ENCODE assay signal across 13 mouse cellular contexts in the genomic region with DNA sequence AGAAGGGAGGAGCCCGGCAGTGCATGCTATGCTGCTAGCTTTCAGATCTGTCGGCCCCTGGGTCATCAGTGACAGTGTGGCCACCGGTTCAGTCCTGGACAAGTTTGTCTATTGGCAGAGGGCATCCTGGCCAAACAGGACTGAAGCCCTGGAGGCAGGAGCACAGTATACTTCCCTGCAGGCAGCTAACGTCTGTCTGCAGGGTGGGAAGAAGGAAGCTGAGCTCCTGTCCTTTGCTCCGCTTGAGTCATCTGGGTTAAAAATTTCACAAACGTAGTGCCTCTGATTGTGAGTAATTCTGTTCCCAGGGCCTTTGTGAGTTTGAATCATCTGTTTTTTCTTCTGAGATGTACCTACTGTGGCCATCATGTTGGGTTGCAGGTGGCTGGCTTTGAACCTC. TPM values are rescaled to one million over a fixed set of nuclear protein-coding genes. Genes with fewer than 3 reads are reported as not detected.
DNase-seq lines count a peak whose midpoint lies in the region; ATAC-seq and TF ChIP-seq lines count a peak whose summit lies in the region.
"Had no signal": no experiment of that assay in that cellular context is flagged by ENCODE, and none has a peak within 500 bp of the region (broad histone marks: within the 10 kb centered on the region; RNA-seq: fewer than 3 reads in every experiment).

No protein-coding gene starts in this region.

- H3K9ac ChIP-seq in heart, embryonic 16.5 days (ENCODE audit: low read length) = peak overlapping the region; percentile 31; the same call in 1 of the 2 replicates
- H3K9ac ChIP-seq in intestine, postnatal 0 days (ENCODE audit: low read depth, low read length) = no peak overlapping the region
- H3K9ac ChIP-seq: liver, embryonic 15.5 days had no signal

- peak overlapping the region; percentile 30; the same call in 1 of the 2 replicates for H3K4me2 ChIP-seq in heart, embryonic 16.5 days (ENCODE audit: low read depth, low read length)
- no peak overlapping the region for H3K4me2 ChIP-seq in intestine, postnatal 0 days (replicated peaks; ENCODE audit: low read depth)
- H3K4me2 ChIP-seq: liver, embryonic 15.5 days had no signal

- TF ChIP-seq CTCF in E14TG2a.4 (conservative IDR thresholded peaks at IDR 0.05; ENCODE audit: low read length) = no peak
- no peak for TF ChIP-seq CTCF in intestine, postnatal 0 days (IDR thresholded peaks at IDR 0.05; ENCODE audit: low read depth)

- H3K4me1 ChIP-seq in heart, embryonic 16.5 days (ENCODE audit: control insufficient read depth, insufficient read depth, low read length) = peaks cover 35% of the 10 kb centered on the region
- peaks cover 81% of the 10 kb centered on the region for H3K4me1 ChIP-seq in E14TG2a.4 (replicated peaks; ENCODE audit: low read depth, low read length)
- no peaks in the 10 kb centered on the region; the same call in 1 of the 2 replicates for H3K4me1 ChIP-seq in intestine, postnatal 0 days (replicated peaks; ENCODE audit: control insufficient read depth, insufficient read depth, low read length)

- no peaks in the 10 kb centered on the region for H3K27me3 ChIP-seq in heart, embryonic 16.5 days (ENCODE audit: control insufficient read depth, insufficient read depth, low read length)
- H3K27me3 ChIP-seq in E14TG2a.4 (ENCODE audit: insufficient read depth, low read length) = no peaks in the 10 kb centered on the region
- H3K27me3 ChIP-seq in intestine, postnatal 0 days (replicated peaks; ENCODE audit: control insufficient read depth, insufficient read depth, low read length) = no peaks in the 10 kb centered on the region
- H3K27me3 ChIP-seq: liver, embryonic 15.5 days had no signal

- H3K4me3 ChIP-seq in heart, embryonic 16.5 days (ENCODE audit: low read length) = no peak overlapping the region
- H3K4me3 ChIP-seq in E14TG2a.4 (replicated peaks; ENCODE audit: low read length) = peak overlapping the region; percentile 32
- no peak overlapping the region for H3K4me3 ChIP-seq in intestine, postnatal 0 days (ENCODE audit: low read depth, low read length)
- H3K4me3 ChIP-seq: forebrain, embryonic 10.5 days; liver, embryonic 15.5 days had no signal

- DNase-seq in adrenal gland, adult (ENCODE audit: inconsistent age in 2 of 2, low spot score in 1 of 2) = peak; percentile 41 to 75
- DNase-seq in adrenal gland, adult 8-10 months = no peak
- no peak for DNase-seq in heart, postnatal 36 days
- no peak for DNase-seq in left cerebral cortex, adult 8-10 months (ENCODE audit: low spot score in 2 of 2)
- no peak for DNase-seq in cerebellum, postnatal 36 days
- DNase-seq: gastrocnemius, postnatal 14 days; thymus, adult 18-20 months had no signal

- 44% methylated on average over 6 of the region's 6 CpGs for WGBS in heart, embryonic 16.5 days
- 47% methylated on average over 6 of the region's 6 CpGs for WGBS in intestine, postnatal 0 days

- H3K36me3 ChIP-seq in heart, embryonic 16.5 days (ENCODE audit: control insufficient read depth, insufficient read depth) = peaks cover 7% of the 10 kb centered on the region; the same call in 1 of the 2 replicates
- peaks cover 43% of the 10 kb centered on the region for H3K36me3 ChIP-seq in E14TG2a.4 (ENCODE audit: insufficient read depth, low read length)
- peaks cover 14% of the 10 kb centered on the region; the same call in 1 of the 2 replicates for H3K36me3 ChIP-seq in intestine, postnatal 0 days (ENCODE audit: control insufficient read depth, insufficient read depth)
- H3K36me3 ChIP-seq: liver, embryonic 15.5 days had no signal

- intact Hi-C loops in heart, postnatal 36 days (cut with DNase I) = no loop called here

- H3K9me3 ChIP-seq in heart, embryonic 16.5 days (replicated peaks; ENCODE audit: control insufficient read depth, low read length) = no peaks in the 10 kb centered on the region
- no peaks in the 10 kb centered on the region for H3K9me3 ChIP-seq in E14TG2a.4 (ENCODE audit: low read length)
- no peaks in the 10 kb centered on the region for H3K9me3 ChIP-seq in intestine, postnatal 0 days (ENCODE audit: control insufficient read depth)
- H3K9me3 ChIP-seq: forebrain, embryonic 10.5 days; liver, embryonic 15.5 days had no signal

- H3K27ac ChIP-seq in heart, embryonic 16.5 days (ENCODE audit: low read length) = peak overlapping the region; percentile 68
- H3K27ac ChIP-seq in intestine, postnatal 0 days (ENCODE audit: low read depth, low read length) = peak overlapping the region; percentile 54; the same call in 1 of the 2 replicates
- H3K27ac ChIP-seq: forebrain, embryonic 10.5 days; liver, embryonic 15.5 days had no signal

- no peak for ATAC-seq in heart, embryonic 16.5 days (replicated peaks; ENCODE audit: extremely low read depth, insufficient read depth, low FRiP score)
- ATAC-seq in intestine, postnatal 0 days = no peak

RNA-seq across cellular contexts. Expression of gene Wrb, which starts 3.6 kb away (rescaled TPM):
- 10 to 100 TPM; 38.4 to 50.7 (median 45.8) TPM for total RNA-seq in adrenal gland, adult 8-10 months (2022)
- polyA plus RNA-seq in heart, embryonic 16.5 days (2015; fragmentation: Nextera tagmentation; extraction: Ambion mirVana) = 52.4 and 53.3 TPM in 2 replicates
- 10 to 100 TPM; 14.3 to 15.5 TPM for total RNA-seq in heart, postnatal 36 days (2021)
- 18.3 and 18.5 TPM in 2 replicates for polyA plus RNA-seq in intestine, postnatal 0 days (2015; fragmentation: Nextera tagmentation; extraction: Ambion mirVana)
- total RNA-seq in left cerebral cortex, adult 8-10 months (2022) = 10 to 100 TPM; 72.4 to 78.7 (median 77.5) TPM

RNA-seq across cellular contexts. Expression of gene Hmgn1, which starts 21.3 kb away (rescaled TPM):
- 100 to 1,000 TPM; 154 to 239 (median 191) TPM for total RNA-seq in adrenal gland, adult 8-10 months (2022)
- polyA plus RNA-seq in heart, embryonic 16.5 days (2015; fragmentation: Nextera tagmentation; extraction: Ambion mirVana) = 250 and 264 TPM in 2 replicates
- 10 to 100 TPM; 45.2 to 52.8 TPM for total RNA-seq in heart, postnatal 36 days (2021)
- 200 and 202 TPM in 2 replicates for polyA plus RNA-seq in intestine, postnatal 0 days (2015; fragmentation: Nextera tagmentation; extraction: Ambion mirVana)
- 10 to 100 TPM; 58.6 to 76.0 (median 62.2) TPM for total RNA-seq in left cerebral cortex, adult 8-10 months (2022)

RNA-seq across cellular contexts. Expression of gene Lca5l, which starts 43.2 kb away (rescaled TPM):
- total RNA-seq in adrenal gland, adult 8-10 months (2022) = 1 to 10 TPM; 2.0 to 5.5 (median 2.9) TPM
- polyA plus RNA-seq in heart, embryonic 16.5 days (2015; fragmentation: Nextera tagmentation; extraction: Ambion mirVana) = 1.2 TPM in 2 replicates
- total RNA-seq in heart, postnatal 36 days (2021) = under 1 TPM; 0.38 to 0.53 TPM
- polyA plus RNA-seq in intestine, postnatal 0 days (2015; fragmentation: Nextera tagmentation; extraction: Ambion mirVana) = 0.44 and 0.59 TPM in 2 replicates
- 1 to 10 TPM; 1.5 to 2.0 (median 1.8) TPM for total RNA-seq in left cerebral cortex, adult 8-10 months (2022)
- total RNA-seq: monocyte, adult 5-6 weeks had no signal

RNA-seq across cellular contexts. Expression of gene Sh3bgr, which starts 51.4 kb away (rescaled TPM):
- total RNA-seq in adrenal gland, adult 8-10 months (2022) = 10 to 100 TPM; 17.2 to 37.2 (median 31.4) TPM
- polyA plus RNA-seq in heart, embryonic 16.5 days (2015; fragmentation: Nextera tagmentation; extraction: Ambion mirVana) = 523 and 531 TPM in 2 replicates
- total RNA-seq in heart, postnatal 36 days (2021) = 100 to 1,000 TPM; 335 to 411 TPM
- 25.6 and 28.0 TPM in 2 replicates for polyA plus RNA-seq in intestine, postnatal 0 days (2015; fragmentation: Nextera tagmentation; extraction: Ambion mirVana)
- 1 to 10 TPM; 2.3 to 4.8 (median 2.6) TPM for total RNA-seq in left cerebral cortex, adult 8-10 months (2022)
- total RNA-seq: monocyte, adult 5-6 weeks had no signal

Comparison
In these comparisons a context has a peak if more than half of its experiments do, and no peak if none do; other contexts are left out.
1. DNase-seq: peak in adrenal gland, adult (2 of 2); none in adrenal gland, adult 8-10 months (single experiment), heart, postnatal 36 days (0 of 2), left cerebral cortex, adult 8-10 months (0 of 2) and cerebellum, postnatal 36 days (0 of 2).